Mouse (Mus musculus): ENCODE measurements around the gene Sorl1. TPM values are rescaled to one million over a fixed set of nuclear protein-coding genes. Genes with fewer than 3 reads are reported as not detected.

Gene Sorl1
- polyA plus RNA-seq, 1 experiment from 2014 or later = 7.1 TPM

DNA sequence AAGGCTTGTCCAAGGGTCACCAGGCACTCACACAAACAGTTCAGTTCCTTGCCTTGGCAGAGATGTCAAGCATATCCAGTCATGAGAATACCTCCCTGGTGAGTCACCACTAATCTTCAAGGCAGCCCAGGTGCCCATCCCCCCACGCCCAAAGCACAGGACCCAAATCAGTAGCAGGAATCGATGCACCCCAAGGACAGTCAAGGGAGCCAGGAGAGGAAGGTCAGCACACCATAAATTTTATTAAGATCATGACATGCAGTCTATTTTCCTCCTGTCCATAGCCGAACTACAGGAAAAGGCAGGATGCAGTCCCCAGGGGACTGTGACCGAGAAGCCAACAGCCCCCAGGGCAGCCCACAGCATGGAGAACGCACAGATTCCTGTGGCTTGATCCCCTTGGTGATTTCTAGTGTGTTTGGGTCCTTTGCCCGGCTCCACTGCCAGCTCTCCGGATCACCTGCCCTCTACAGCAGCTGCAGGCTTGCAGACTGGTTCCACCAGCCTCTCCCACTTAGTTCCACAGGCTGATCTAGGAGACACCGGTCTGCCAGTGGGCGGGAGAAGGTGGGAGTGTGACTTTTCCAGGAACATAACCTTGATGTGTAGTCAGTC is 14.2 kb downstream of the Sorl1 start:
- peak; percentile 71 for ATAC-seq (ENCODE audit: low FRiP score, low TSS enrichment)
- peak; percentile 66 for DNase-seq (ENCODE audit: low spot score)
- H3K27ac ChIP-seq (replicated peaks) = peak overlapping the region; percentile 88
- H3K9ac ChIP-seq (ENCODE audit: low read length) = 0 out of 2 replicates have a peak overlapping the region, but pooled peaks have one; percentile 18
- H3K36me3 ChIP-seq (ENCODE audit: control insufficient read depth, insufficient read depth, low read length) = no peaks in the 10 kb centered on the region
- no peaks in the 10 kb centered on the region for H3K4me1 ChIP-seq (replicated peaks; ENCODE audit: control insufficient read depth, insufficient read depth)
- no peaks in the 10 kb centered on the region for H3K9me3 ChIP-seq (ENCODE audit: control insufficient read depth, low read length)
- H3K4me2 ChIP-seq (replicated peaks; ENCODE audit: low read depth) = no peak overlapping the region; the same call in 1 of the 2 replicates
- WGBS = 42% methylated on average over 9 of the region's 9 CpGs
- H3K4me3 ChIP-seq (ENCODE audit: low read depth, low read length) = no peak overlapping the region
- TF ChIP-seq CTCF (IDR thresholded peaks at IDR 0.05; ENCODE audit: low read depth) (no peak), EP300 (optimal IDR thresholded peaks at IDR 0.05) (no peak)
- no peaks in the 10 kb centered on the region for H3K27me3 ChIP-seq (ENCODE audit: control insufficient read depth, insufficient read depth, low read length)

DNA sequence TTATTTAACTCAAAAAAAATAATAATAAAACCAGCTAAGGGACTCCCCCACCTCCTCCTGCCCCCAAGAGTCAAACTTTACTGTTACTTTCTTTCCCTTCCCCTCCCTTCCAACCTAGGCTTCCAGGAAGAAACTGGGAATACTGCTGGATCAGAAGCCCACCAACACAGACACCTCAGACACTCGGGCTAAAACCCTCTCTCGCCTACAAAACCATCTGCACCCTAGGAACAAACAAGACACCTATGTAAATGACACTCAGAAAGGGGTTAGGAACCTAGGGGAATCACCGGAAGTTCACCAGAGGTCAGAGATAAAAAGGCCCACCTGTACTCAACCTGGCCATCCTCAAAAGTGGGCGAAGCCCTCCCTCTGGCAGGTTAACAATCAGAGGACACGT is 15.0 kb downstream of the Sorl1 start:
- peak overlapping the region; percentile 88 for H3K27ac ChIP-seq (replicated peaks)
- H3K4me3 ChIP-seq (ENCODE audit: low read depth, low read length) = no peak overlapping the region
- no peaks in the 10 kb centered on the region for H3K9me3 ChIP-seq (ENCODE audit: control insufficient read depth, low read length)
- no peaks in the 10 kb centered on the region for H3K36me3 ChIP-seq (ENCODE audit: control insufficient read depth, insufficient read depth, low read length)
- no peak for TF ChIP-seq CTCF (IDR thresholded peaks at IDR 0.05; ENCODE audit: low read depth)
- TF ChIP-seq EP300 (optimal IDR thresholded peaks at IDR 0.05) = no peak
- 51% methylated on average over 5 of the region's 5 CpGs for WGBS
- H3K4me1 ChIP-seq (replicated peaks; ENCODE audit: control insufficient read depth, insufficient read depth) = no peaks in the 10 kb centered on the region
- no peak overlapping the region for H3K9ac ChIP-seq (ENCODE audit: low read length)
- H3K27me3 ChIP-seq (ENCODE audit: control insufficient read depth, insufficient read depth, low read length) = no peaks in the 10 kb centered on the region
- no peak overlapping the region for H3K4me2 ChIP-seq (replicated peaks; ENCODE audit: low read depth)
- DNase-seq (ENCODE audit: low spot score) = no peak
- no peak for ATAC-seq (ENCODE audit: low FRiP score, low TSS enrichment)

DNA sequence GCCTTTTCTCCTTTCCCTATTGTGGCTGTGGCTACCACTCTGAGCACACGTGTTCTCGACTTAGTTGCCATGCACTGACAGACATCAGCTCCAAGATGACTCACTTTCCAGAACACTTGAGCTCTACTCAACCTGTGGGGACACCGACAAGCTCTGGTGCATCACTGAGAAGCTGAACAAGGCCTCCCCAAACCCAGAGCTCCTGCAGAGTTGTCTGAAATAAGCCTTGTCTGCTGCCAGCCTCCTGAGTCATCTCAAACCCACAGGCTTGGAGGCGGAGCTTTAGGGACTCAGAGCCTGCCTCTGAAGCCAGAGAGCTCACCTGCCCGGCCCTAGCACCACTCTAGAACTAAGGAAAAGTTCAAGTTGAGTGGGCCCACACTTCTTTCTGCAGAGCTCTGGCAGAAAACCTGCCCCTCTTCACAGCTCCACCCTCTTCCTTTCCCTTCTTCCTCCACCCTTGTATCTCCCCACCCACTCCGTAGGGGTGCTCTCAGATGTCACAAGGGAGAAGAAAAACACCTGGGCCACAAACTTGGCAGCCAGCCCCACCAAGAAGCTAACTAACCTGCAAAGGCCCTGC is 15.6 kb downstream of the Sorl1 start:
- H3K27me3 ChIP-seq (ENCODE audit: control insufficient read depth, insufficient read depth, low read length) = no peaks in the 10 kb centered on the region
- DNase-seq (ENCODE audit: low spot score) = peak; percentile 67
- TF ChIP-seq CTCF (IDR thresholded peaks at IDR 0.05; ENCODE audit: low read depth) (no peak), EP300 (optimal IDR thresholded peaks at IDR 0.05) (no peak)
- H3K9me3 ChIP-seq (ENCODE audit: control insufficient read depth, low read length) = no peaks in the 10 kb centered on the region
- no peak overlapping the region for H3K9ac ChIP-seq (ENCODE audit: low read length)
- H3K4me1 ChIP-seq (replicated peaks; ENCODE audit: control insufficient read depth, insufficient read depth) = no peaks in the 10 kb centered on the region
- H3K27ac ChIP-seq (replicated peaks) = peak overlapping the region; percentile 88
- H3K4me2 ChIP-seq (replicated peaks; ENCODE audit: low read depth) = no peak overlapping the region
- WGBS = 42% methylated on average over 6 of the region's 6 CpGs
- peak; percentile 81 for ATAC-seq (ENCODE audit: low FRiP score, low TSS enrichment)
- H3K36me3 ChIP-seq (ENCODE audit: control insufficient read depth, insufficient read depth, low read length) = no peaks in the 10 kb centered on the region
- H3K4me3 ChIP-seq (ENCODE audit: low read depth, low read length) = no peak overlapping the region

DNA sequence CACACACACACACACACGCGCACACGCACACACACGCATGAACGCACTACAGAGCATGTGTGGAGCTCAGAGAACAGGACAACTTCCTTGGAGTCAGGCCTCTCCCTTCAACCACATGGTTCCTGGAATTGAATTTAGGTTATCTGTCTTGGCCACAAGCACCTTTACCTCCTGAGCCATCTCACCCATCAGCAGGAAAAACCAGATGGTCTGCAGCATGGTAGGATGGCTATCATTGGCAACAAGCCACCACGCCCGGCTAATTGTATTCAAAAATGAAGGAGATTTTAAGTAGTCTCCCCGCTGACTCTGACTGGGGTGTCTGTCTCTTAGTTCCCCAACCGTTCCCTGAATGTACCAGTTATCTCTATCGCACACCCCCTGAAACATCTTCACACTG is 17.0 kb downstream of the Sorl1 start:
- no peak for DNase-seq (ENCODE audit: low spot score)
- Histone ChIP-seq H3K27me3 (ENCODE audit: control insufficient read depth, insufficient read depth, low read length) (no peaks in the 10 kb centered on the region), H3K4me1 (replicated peaks; ENCODE audit: control insufficient read depth, insufficient read depth) (no peaks in the 10 kb centered on the region), H3K36me3 (ENCODE audit: control insufficient read depth, insufficient read depth, low read length) (no peaks in the 10 kb centered on the region), H3K27ac (replicated peaks) (no peak overlapping the region), H3K9me3 (ENCODE audit: control insufficient read depth, low read length) (no peaks in the 10 kb centered on the region), H3K4me2 (replicated peaks; ENCODE audit: low read depth) (no peak overlapping the region), H3K4me3 (ENCODE audit: low read depth, low read length) (no peak overlapping the region), H3K9ac (ENCODE audit: low read length) (no peak overlapping the region)
- ATAC-seq (ENCODE audit: low FRiP score, low TSS enrichment) = no peak
- no peak for TF ChIP-seq EP300 (optimal IDR thresholded peaks at IDR 0.05)
- no peak for TF ChIP-seq CTCF (IDR thresholded peaks at IDR 0.05; ENCODE audit: low read depth)
- 97% methylated on average over 10 of the region's 10 CpGs for WGBS

DNA sequence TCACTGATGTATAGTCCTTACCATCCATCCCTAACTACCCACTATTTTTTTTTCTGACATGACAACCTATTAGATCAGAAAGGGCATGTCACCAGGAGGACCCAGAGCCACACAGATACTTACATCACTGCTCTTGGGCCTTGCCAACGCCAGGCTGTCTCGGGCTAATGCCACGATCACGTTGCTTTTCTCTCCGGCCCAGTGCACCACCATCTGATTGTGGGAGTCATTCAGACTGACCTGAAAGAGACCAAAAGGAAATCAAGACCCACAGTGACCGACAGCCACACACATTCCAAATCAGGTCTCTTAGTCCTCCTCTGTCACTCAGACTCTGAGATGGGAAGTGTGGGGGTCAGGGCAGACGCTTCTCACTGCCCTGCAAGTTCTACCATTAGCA is 17.8 kb downstream of the Sorl1 start:
- H3K27ac ChIP-seq (replicated peaks) = no peak overlapping the region
- H3K36me3 ChIP-seq (ENCODE audit: control insufficient read depth, insufficient read depth, low read length) = no peaks in the 10 kb centered on the region
- DNase-seq (ENCODE audit: low spot score) (no peak), ATAC-seq (ENCODE audit: low FRiP score, low TSS enrichment) (no peak)
- H3K4me3 ChIP-seq (ENCODE audit: low read depth, low read length) = no peak overlapping the region
- H3K9ac ChIP-seq (ENCODE audit: low read length) = no peak overlapping the region
- H3K9me3 ChIP-seq (ENCODE audit: control insufficient read depth, low read length) = no peaks in the 10 kb centered on the region
- H3K27me3 ChIP-seq (ENCODE audit: control insufficient read depth, insufficient read depth, low read length) = no peaks in the 10 kb centered on the region
- H3K4me1 ChIP-seq (replicated peaks; ENCODE audit: control insufficient read depth, insufficient read depth) = no peaks in the 10 kb centered on the region
- WGBS = 91% methylated on average over 7 of the region's 7 CpGs
- H3K4me2 ChIP-seq (replicated peaks; ENCODE audit: low read depth) = no peak overlapping the region
- TF ChIP-seq CTCF (IDR thresholded peaks at IDR 0.05; ENCODE audit: low read depth) (no peak), EP300 (optimal IDR thresholded peaks at IDR 0.05) (no peak)

DNA sequence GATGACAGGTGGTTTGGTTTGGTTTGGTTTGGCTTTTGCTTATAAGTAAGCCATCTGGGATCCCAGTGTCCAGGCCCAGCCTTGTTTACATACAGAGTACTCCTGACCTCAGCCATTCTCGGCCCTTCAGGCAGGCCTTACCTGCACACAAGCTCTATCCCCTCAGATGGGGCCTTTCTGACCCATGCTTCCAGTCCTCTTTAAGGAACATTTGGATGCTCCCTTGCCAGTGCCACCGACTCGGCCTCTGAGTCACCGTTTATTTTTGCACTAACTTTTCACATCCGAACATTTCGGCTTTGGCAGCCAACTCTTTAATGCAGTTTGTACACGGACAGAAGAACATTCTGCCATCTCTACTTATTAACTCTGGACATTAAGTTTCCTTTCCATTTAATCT is 20.6 kb downstream of the Sorl1 start:
- 46% methylated on average over 7 of the region's 7 CpGs for WGBS
- no peak overlapping the region for H3K4me2 ChIP-seq (replicated peaks; ENCODE audit: low read depth)
- no peak for TF ChIP-seq EP300 (optimal IDR thresholded peaks at IDR 0.05)
- no peak for TF ChIP-seq CTCF (IDR thresholded peaks at IDR 0.05; ENCODE audit: low read depth)
- H3K9ac ChIP-seq (ENCODE audit: low read length) = no peak overlapping the region
- DNase-seq (ENCODE audit: low spot score) (no peak), ATAC-seq (ENCODE audit: low FRiP score, low TSS enrichment) (no peak)
- no peak overlapping the region for H3K4me3 ChIP-seq (ENCODE audit: low read depth, low read length)
- H3K27me3 ChIP-seq (ENCODE audit: control insufficient read depth, insufficient read depth, low read length) = no peaks in the 10 kb centered on the region
- H3K9me3 ChIP-seq (ENCODE audit: control insufficient read depth, low read length) = no peaks in the 10 kb centered on the region
- H3K4me1 ChIP-seq (replicated peaks; ENCODE audit: control insufficient read depth, insufficient read depth) = no peaks in the 10 kb centered on the region
- no peaks in the 10 kb centered on the region for H3K36me3 ChIP-seq (ENCODE audit: control insufficient read depth, insufficient read depth, low read length)
- no peak overlapping the region for H3K27ac ChIP-seq (replicated peaks)

Measured in stomach, postnatal 0 days (tissue).